Mouse (Mus musculus) fibroblast of lung, adult 2 months (primary cell): Measurements from ENCODE around the gene Dnajc1.

ENCODE experiments used
- DNase-seq: peaks from one replicate; pipeline ENCODE4 v3.0.0-alpha.2; 2011; ENCODE audit warnings: low read depth

The Dnajc1 gene

DNA sequence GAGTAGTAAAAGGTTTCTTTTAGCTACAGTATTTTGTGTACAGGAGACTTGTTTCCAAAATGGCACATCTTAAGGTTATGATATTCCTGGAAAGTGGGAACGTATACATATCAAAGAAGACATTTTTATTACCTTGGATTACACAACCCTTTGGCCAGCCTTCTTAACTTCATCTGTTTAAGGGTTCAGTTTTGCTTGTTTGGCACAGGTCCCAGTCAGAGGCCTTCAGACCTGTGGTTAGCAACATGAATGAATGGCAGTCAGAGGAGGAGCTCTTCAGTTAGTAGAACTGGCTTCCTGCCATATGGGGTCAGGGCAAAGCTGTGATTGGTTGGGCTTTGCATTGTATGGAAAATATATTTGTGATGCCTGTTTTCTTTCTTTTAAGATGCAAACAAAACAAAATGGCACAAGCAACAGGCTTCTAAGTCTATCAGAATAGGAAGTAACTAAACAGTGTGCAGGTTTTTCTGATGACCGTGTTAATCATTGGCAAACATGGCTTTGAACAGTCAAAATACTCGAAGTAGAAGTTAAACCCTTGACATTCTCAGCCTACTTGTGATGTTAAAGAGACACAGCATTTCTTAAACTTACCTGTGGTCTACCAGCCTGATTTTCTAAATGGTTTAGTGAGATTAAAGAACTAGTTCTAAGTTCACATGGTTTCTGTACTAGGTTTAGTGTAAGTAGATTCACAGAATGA, 196.8 kb downstream of the Dnajc1 start:
- DNase-seq = peak; percentile 49

DNA sequence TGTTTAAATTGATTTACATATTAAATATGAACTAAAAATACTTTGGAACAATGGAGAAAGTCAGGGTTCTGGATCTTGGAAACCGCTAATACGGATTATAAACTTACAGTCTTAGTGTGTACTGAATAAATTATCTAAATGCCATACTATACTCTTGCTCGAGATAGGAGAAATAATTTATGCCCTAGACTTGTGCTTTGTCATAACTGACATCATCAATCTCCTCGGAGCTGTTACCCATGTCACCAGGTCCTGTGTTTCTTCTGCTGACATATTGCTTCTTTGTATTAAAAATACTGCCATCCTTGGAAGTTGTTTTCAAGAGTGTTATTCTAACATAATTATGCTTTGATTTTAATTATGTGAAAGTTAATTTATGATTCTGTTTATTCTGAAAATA, 197.3 kb downstream of the Dnajc1 start:
- DNase-seq = no peak

DNA sequence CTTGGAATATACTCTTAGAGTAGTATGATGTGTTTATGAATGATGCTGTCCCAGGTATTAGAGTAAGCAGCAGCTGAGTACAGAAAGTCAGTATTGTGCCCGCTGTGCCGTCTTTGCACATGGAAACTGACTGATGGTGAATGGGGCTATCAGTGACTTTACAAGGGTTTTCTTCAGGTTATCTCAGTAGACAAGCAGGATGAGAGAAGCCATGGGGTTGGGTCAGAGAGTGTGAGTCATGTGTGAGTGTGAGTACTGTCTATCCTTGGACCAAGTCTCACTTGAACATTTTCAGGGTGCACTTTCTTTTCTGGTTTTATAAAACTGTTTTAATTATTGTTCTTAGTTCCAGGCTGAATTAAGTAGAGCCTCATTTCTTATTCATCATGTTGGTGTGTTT, 204.3 kb downstream of the Dnajc1 start:
- no peak for DNase-seq

DNA sequence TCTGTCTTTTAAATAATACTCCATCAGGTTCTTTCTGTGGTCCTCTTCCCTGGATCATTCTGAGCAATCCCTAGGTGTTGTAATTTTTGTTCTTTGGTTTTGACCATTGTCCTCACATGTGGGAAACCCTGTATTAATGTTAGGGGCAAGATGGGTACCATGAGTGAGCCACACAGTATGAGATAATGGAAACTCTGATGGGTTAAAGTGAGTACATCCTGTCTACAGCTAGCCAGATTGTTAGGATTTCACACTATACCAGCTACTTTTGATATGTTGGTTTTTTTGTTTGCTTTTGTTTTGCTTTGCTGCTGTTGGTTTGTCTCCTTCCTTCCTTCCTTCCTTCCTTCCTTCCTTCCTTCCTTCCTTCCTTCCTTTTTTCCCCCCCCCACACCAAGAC, 209.6 kb downstream of the Dnajc1 start:
- DNase-seq = no peak

DNA sequence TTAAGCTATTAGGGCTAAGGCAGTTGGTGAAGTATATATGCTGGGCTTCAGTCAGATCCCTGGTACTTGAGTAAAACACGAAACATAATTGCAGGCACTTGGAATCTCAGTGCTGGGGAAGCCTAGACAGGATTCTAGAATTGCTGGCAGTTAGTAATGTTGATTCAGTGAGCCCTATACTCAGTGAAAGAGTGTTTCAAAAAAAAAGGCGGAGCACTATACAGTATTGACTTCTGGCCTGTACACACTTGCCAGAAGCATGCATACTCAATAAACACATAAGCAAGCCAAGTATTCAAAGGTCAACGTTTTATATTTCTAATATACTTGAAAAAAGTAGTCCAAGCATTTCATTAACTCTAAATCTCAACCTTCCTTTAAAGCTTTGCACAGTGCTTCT, 211.0 kb downstream of the Dnajc1 start:
- DNase-seq = no peak

DNA sequence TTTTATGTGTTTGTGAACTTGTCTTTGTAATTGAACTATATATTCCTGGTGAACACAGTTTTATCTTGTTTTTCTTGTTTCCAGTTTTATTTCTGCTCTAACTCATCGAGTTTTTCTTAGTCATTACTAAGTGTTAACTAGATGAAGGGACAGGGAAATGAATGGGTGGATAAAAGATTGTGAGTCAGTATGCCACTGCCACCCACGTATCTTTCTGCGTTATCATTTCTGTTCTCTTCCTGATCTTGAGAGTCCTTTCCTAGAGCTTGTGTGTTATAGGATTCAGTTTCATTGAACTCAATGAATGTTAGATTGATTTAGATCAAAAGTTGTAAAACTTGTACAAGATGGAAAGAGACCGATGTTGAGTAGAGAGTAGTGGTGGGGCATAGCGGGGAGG, 212.3 kb downstream of the Dnajc1 start:
- DNase-seq = no peak

DNA sequence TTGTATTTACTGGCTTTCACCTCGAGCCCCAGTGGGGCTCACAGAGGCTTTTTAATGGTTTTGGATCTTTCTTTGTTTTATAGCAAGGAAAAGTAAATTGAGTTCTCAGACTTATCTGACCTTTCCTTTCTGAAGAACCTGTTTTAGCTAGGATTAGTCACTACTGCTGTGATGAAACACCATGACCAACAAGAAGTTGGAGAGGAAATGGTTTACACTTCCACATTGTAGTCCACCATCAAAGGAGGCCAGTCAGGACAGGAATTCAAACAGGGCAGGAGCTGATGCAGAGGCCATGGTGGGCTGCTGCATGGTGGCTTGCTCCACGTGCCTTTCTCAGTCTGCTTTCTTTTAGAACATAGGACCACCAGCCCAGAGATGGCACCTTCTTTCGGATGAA, 216.4 kb downstream of the Dnajc1 start:
- no peak for DNase-seq

DNA sequence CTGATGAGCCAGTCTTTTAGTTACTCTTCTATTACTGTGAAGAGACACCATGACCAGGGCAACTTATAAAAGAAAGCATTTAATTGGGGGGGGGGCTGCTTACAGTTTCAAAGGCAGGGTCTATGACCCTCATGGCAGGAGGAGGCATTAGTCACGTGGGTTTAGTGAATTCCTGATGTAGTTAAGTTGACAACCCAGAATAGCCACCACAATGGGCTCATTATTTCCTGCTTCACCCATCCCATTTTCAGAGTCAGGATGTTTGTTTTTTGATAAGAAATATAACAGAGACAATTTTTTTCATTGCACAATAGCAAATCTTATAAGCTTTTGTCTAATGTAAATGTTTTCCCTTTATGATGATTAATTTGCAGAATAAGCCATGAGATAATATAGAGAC, 217.4 kb downstream of the Dnajc1 start:
- no peak for DNase-seq

DNA sequence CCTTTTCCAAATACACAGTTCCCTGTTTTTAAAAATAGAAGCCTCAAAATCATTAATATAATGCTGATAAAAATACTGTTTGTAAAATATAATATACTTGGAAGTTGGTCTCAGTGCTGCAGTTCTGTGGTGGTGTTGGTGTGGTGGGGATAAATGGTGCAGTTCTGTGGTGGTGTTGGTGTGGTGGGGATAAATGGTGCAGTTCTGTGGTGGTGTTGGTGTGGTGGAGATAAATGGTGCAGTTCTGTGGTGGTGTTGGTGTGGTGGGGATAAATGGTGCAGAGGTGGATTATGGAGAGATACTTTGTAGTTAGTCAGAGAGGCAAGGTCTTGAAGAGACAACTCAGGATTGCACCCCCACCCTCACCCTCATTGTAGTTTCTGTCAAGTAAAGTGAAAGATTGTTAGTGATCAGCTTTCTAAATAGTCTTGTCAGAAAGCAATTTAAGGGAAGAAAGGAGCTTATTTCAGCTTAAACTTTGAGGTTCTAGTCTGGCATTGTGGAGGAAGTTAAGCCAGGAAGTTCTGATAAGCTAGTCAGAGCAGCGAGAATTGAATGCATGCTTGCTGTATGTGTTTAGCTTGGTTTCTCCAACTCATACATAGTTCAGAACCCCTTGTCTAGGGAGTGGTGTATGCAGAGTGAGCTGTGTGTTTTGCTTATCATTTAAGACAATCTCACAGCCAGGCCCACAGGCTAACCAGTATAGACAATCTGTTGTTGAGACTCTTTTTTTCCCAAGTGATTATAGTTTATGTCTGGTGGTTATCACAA, 223.3 kb downstream of the Dnajc1 start:
- DNase-seq = no peak

DNA sequence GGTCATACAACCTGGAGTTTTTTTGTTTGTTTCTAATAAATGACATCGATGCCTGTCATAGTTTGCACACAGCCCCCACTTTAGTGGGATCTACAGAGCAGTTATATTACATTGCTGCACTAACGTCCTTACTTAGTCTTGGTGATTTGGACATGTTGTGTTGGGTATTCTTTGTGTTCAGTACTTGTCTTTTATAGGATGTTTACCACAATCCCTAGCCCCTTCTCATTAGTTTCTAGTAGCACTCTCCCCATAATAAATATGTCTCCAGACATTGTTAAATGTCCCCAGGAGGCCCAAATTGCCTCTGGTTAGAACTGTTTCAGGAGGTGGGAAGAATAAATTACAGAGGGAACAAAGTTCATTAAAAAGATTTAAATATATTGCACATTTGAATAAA, 227.1 kb downstream of the Dnajc1 start:
- no peak for DNase-seq

DNA sequence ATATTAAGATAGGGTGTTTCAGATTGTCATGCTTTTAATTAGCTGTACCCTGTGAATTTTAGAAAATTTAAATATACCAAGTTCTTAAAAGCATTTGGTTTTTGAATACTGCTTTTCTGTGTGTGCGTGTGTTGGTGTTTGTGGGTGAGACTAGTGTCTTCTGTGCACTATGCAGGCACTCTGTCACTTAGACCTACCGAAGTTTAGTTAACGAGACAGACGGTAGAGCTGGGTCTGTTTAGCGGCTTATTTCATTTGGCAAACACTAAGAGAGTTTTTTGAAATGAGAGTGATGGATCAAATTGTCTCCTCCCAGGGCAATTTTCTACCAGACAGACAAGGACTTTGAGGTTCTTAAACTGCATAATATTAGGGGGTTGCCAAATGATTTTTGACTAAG, 231.6 kb downstream of the Dnajc1 start:
- DNase-seq = no peak

DNA sequence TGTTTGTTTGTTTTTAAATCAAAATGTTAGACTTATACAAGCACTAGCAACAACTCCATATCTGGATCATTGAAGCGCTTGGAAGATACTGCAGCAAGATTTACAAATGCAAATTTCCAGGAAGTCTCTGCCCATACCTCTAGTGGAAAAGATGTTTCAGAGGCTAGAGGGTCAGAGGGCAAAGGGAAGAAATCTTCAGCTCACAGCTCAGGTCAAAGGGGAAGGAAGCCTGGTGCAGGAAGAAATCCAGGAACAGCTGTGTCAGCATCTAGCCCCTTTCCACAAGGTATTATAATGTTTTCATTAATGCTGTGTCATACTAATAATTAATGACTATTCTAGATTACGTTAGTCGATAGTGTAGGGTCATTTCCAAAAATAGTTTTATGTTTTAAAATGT, 233.2 kb downstream of the Dnajc1 start:
- no peak for DNase-seq

DNA sequence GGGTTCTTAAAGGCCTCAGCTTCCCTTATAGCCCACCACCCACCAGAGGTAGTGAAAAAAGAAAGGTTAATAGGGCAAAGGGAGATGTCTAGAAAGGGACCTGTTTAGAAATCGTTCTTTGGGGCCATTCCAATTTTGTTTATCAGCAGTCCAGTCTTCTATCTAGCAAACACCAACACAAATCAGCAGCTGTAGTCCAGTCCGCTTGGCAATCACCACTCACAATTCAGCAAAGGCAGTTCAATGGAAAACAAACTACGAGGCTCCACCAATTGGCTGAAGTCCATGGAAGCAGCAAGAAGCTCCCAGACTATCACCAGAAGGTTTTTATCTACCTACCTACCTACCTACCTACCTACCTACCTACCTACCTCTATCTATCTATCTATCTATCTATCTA, 236.5 kb downstream of the Dnajc1 start:
- no peak for DNase-seq
